Mouse (Mus musculus) MEL (cell line): Measurements from ENCODE around the gene Nr5a2. TPM values are rescaled to one million over a fixed set of nuclear protein-coding genes. Genes with fewer than 3 reads are reported as not detected.

Experiments used
- DNase-seq: peaks from one replicate; pipeline ENCODE4 v3.0.0; 2011; ENCODE audit warnings: low read depth, low spot score
- H3K27ac ChIP-seq: 2 replicates; pipeline ENCODE4 v1.5.1; 2012; ENCODE audit warnings: low read depth, mild to moderate bottlenecking, control low read depth, low read length, moderate library complexity; ENCODE audit not compliant: control insufficient read depth
- H3K27me3 ChIP-seq, 2 experiments: fragments of 150-350 bp in 1 of 2; sonication (generic) in 1 of 2; 2 replicates each; pipeline ENCODE4 v1.6.1; 2012; ENCODE audit warnings: low read length in 2 of 2, mild to moderate bottlenecking in 2 of 2, improper control_type of control experiment in 1 of 2, moderate library complexity in 1 of 2; ENCODE audit not compliant: insufficient read depth in 2 of 2, control insufficient read depth in 1 of 2
- H3K36me3 ChIP-seq, 2 experiments: 2 replicates each; pipeline ENCODE4 v1.6.1; 2012 to 2014; ENCODE audit warnings: low read length in 2 of 2, improper control_type of control experiment in 1 of 2, inconsistent platforms in 1 of 2, mild to moderate bottlenecking in 1 of 2; ENCODE audit not compliant: insufficient read depth in 2 of 2, control insufficient read depth in 1 of 2
- H3K4me1 ChIP-seq, 2 experiments: fragments of 150-350 bp in 1 of 2; sonication (generic) in 1 of 2; 2 replicates each; pipeline ENCODE4 v1.6.1; 2012; ENCODE audit warnings: low read length in 2 of 2, improper control_type of control experiment in 1 of 2, mild to moderate bottlenecking in 1 of 2; ENCODE audit not compliant: insufficient read depth in 2 of 2, control insufficient read depth in 1 of 2
- H3K4me3 ChIP-seq, 2 experiments: fragments of 150-350 bp in 1 of 2; sonication (generic) in 1 of 2; 2 replicates each; pipeline ENCODE4 v1.5.1; 2012; ENCODE audit warnings: low read depth in 2 of 2, low read length in 2 of 2, mild to moderate bottlenecking in 2 of 2, moderate library complexity in 2 of 2, control low read depth in 1 of 2, improper control_type of control experiment in 1 of 2; ENCODE audit not compliant: control insufficient read depth in 1 of 2, insufficient read depth in 1 of 2
- H3K79me2 ChIP-seq: 2 replicates; pipeline ENCODE4 v1.6.1; 2012; ENCODE audit warnings: mild to moderate bottlenecking, low read length, moderate library complexity; ENCODE audit not compliant: control insufficient read depth, poor library complexity, insufficient read depth
- H3K9ac ChIP-seq: 2 replicates; pipeline ENCODE4 v1.6.1; 2012; ENCODE audit warnings: low read depth, mild to moderate bottlenecking, control low read depth, low read length, moderate library complexity; ENCODE audit not compliant: control insufficient read depth, poor library complexity, severe bottlenecking
- H3K9me3 ChIP-seq: fragments of 150-350 bp; sonication (generic); replicated peaks from 2 replicates; pipeline ENCODE4 v1.6.1; 2012; ENCODE audit warnings: mild to moderate bottlenecking, low read length, improper control_type of control experiment, moderate library complexity; ENCODE audit not compliant: insufficient read depth
- BHLHE40 ChIP-seq: IDR thresholded peaks from 2 replicates; pipeline ENCODE4 v1.6.1; 2012; ENCODE audit warnings: low read depth, mild to moderate bottlenecking, inconsistent platforms, low read length, improper control_type of control experiment, borderline replicate concordance
- CHD2 ChIP-seq: IDR thresholded peaks from 2 replicates; pipeline ENCODE4 v1.6.1; 2011; ENCODE audit warnings: low read length, improper control_type of control experiment
- CTCF ChIP-seq, 3 experiments: IDR thresholded peaks in 2 of 3; conservative IDR thresholded peaks in 1 of 3; 2 replicates each; pipeline ENCODE4 v1.5.1; 2011 to 2012; ENCODE audit warnings: low read length in 3 of 3, low read depth in 2 of 3, mild to moderate bottlenecking in 2 of 3, improper control_type of control experiment in 1 of 3, inconsistent platforms in 1 of 3, mixed read lengths in 1 of 3, moderate library complexity in 1 of 3; ENCODE audit not compliant: control insufficient read depth in 1 of 3, insufficient read depth in 1 of 3, poor library complexity in 1 of 3, severe bottlenecking in 1 of 3
- E2F4 ChIP-seq: IDR thresholded peaks from 2 replicates; pipeline ENCODE4 v1.6.1; 2011; ENCODE audit warnings: low read depth, low read length, improper control_type of control experiment, borderline replicate concordance
- ETS1 ChIP-seq: IDR thresholded peaks from 2 replicates; pipeline ENCODE4 v1.6.1; 2012; ENCODE audit warnings: low read depth, mild to moderate bottlenecking, inconsistent platforms, low read length, improper control_type of control experiment, moderate library complexity
- GABPA ChIP-seq: IDR thresholded peaks from 2 replicates; pipeline ENCODE4 v1.6.1; 2012; ENCODE audit warnings: low read depth, mild to moderate bottlenecking, inconsistent platforms, low read length, improper control_type of control experiment, moderate library complexity
- GATA1 ChIP-seq: IDR thresholded peaks from 2 replicates; pipeline ENCODE4 v1.6.1; 2011; ENCODE audit warnings: low read depth, low read length, improper control_type of control experiment
- HCFC1 ChIP-seq: IDR thresholded peaks from 2 replicates; pipeline ENCODE4 v1.6.1; 2012; ENCODE audit warnings: low read depth, mild to moderate bottlenecking, inconsistent platforms, low read length, improper control_type of control experiment, moderate library complexity
- MAFK ChIP-seq: IDR thresholded peaks from 2 replicates; pipeline ENCODE4 v1.6.1; 2011; ENCODE audit warnings: low read depth, mild to moderate bottlenecking, low read length, improper control_type of control experiment, borderline replicate concordance
- MXI1 ChIP-seq: IDR thresholded peaks from 2 replicates; pipeline ENCODE4 v1.6.1; 2011; ENCODE audit warnings: mild to moderate bottlenecking, low read depth, low read length, improper control_type of control experiment
- MYB ChIP-seq: IDR thresholded peaks from 2 replicates; pipeline ENCODE4 v1.6.1; 2011; ENCODE audit warnings: mild to moderate bottlenecking, low read depth, low read length, improper control_type of control experiment
- MYC ChIP-seq: IDR thresholded peaks from 2 replicates; pipeline ENCODE4 v1.6.1; 2011; ENCODE audit warnings: low read depth, mild to moderate bottlenecking, low read length, improper control_type of control experiment, moderate library complexity
- NELFE ChIP-seq: IDR thresholded peaks from 2 replicates; pipeline ENCODE4 v1.6.1; 2011; ENCODE audit warnings: low read depth, low read length, improper control_type of control experiment
- NRF1 ChIP-seq: IDR thresholded peaks from 2 replicates; pipeline ENCODE4 v1.6.1; 2014; ENCODE audit warnings: low read depth, mild to moderate bottlenecking, inconsistent platforms, low read length, improper control_type of control experiment, moderate library complexity; ENCODE audit not compliant: poor library complexity, insufficient read depth, severe bottlenecking
- POLR2AphosphoS2 ChIP-seq: IDR thresholded peaks from 2 replicates; pipeline ENCODE4 v1.6.1; 2011; ENCODE audit warnings: low read length, improper control_type of control experiment
- POLR2AphosphoS5 ChIP-seq: IDR thresholded peaks from 2 replicates; pipeline ENCODE4 v1.6.1; 2012; ENCODE audit warnings: low read depth, borderline replicate concordance, mild to moderate bottlenecking, inconsistent platforms, low read length, moderate library complexity, mixed read lengths
- RCOR1 ChIP-seq: IDR thresholded peaks from 2 replicates; pipeline ENCODE4 v1.6.1; 2012; ENCODE audit warnings: low read depth, mild to moderate bottlenecking, inconsistent platforms, low read length, improper control_type of control experiment
- SIN3A ChIP-seq: IDR thresholded peaks from 2 replicates; pipeline ENCODE4 v1.6.1; 2012; ENCODE audit warnings: low read length, improper control_type of control experiment, inconsistent platforms
- TAL1 ChIP-seq: IDR thresholded peaks from 2 replicates; pipeline ENCODE4 v1.6.1; 2012; ENCODE audit warnings: mild to moderate bottlenecking, inconsistent platforms, low read length, moderate library complexity, mixed read lengths
- TBP ChIP-seq: IDR thresholded peaks from 2 replicates; pipeline ENCODE4 v1.8.0; 2011; ENCODE audit warnings: low read depth, low read length, improper control_type of control experiment
- TCF12 ChIP-seq: IDR thresholded peaks from 2 replicates; pipeline ENCODE4 v1.6.1; 2014; ENCODE audit warnings: low read depth, mild to moderate bottlenecking, inconsistent platforms, low read length, improper control_type of control experiment, moderate library complexity
- UBTF ChIP-seq: IDR thresholded peaks from 2 replicates; pipeline ENCODE4 v1.6.1; 2012; ENCODE audit warnings: low read depth, mild to moderate bottlenecking, inconsistent platforms, low read length, improper control_type of control experiment, moderate library complexity, borderline replicate concordance; ENCODE audit not compliant: insufficient read depth
- USF1 ChIP-seq: IDR thresholded peaks from 2 replicates; pipeline ENCODE4 v1.6.1; 2014; ENCODE audit warnings: low read depth, mild to moderate bottlenecking, inconsistent platforms, low read length, improper control_type of control experiment, moderate library complexity
- ZKSCAN1 ChIP-seq: IDR thresholded peaks from 2 replicates; pipeline ENCODE4 v1.6.1; 2012; ENCODE audit warnings: low read depth, mild to moderate bottlenecking, inconsistent platforms, low read length, improper control_type of control experiment, moderate library complexity
- ZNF384 ChIP-seq: IDR thresholded peaks from 2 replicates; pipeline ENCODE4 v1.6.1; 2012; ENCODE audit warnings: low read depth, mild to moderate bottlenecking, inconsistent platforms, low read length, improper control_type of control experiment
- polyA plus RNA-seq, 2 experiments: library from polyadenylated mRNA; stranded (reverse) in 1 of 2; unstranded in 1 of 2; fragments of >175 nt in 1 of 2; fragments of >200 nt in 1 of 2; gene quantifications; 2 replicates each; pipeline versions ENCODE4 v1.2.1 to v1.2.4; 2012; ENCODE audit warnings: low replicate concordance in 2 of 2, low read depth in 1 of 2; ENCODE audit not compliant: insufficient read length in 2 of 2, insufficient read depth in 1 of 2, missing spikeins in 1 of 2
- total RNA-seq: library from RNA; depleted of rRNA; stranded (reverse); fragments of 300-350 nt; gene quantifications from 2 replicates; pipeline ENCODE4 v1.2.3, GENCODE M21; 2012

Nr5a2 gene
- total and polyA plus RNA-seq, 3 experiments: 0.03 to 0.39 TPM; not detected in 1

- Histone ChIP-seq H3K9me3 (no peaks in the 10 kb centered on the region), H3K4me1 (no peaks in the 10 kb centered on the region), H3K79me2 (no peaks in the 10 kb centered on the region), H3K36me3 (no peaks in the 10 kb centered on the region), H3K9ac (no peak overlapping the region), H3K27ac (no peak overlapping the region), H3K4me3 (no peak overlapping the region), H3K27me3 (no peaks in the 10 kb centered on the region)
- TF ChIP-seq MAFK (no peak), MXI1 (no peak), TCF12 (no peak), GATA1 (no peak)
- DNase-seq: no peak
Observed at GRCm38 (mm10) chr1:136915438-136915837, 44.8 kb downstream of the Nr5a2 start.

- H3K4me3 ChIP-seq: no peak overlapping the region
- H3K4me1 ChIP-seq: no peaks in the 10 kb centered on the region
- no peaks in the 10 kb centered on the region for H3K79me2 ChIP-seq
- no peak overlapping the region for H3K27ac ChIP-seq
- no peak overlapping the region for H3K9ac ChIP-seq
- H3K27me3 ChIP-seq: no peaks in the 10 kb centered on the region
- H3K36me3 ChIP-seq: no peaks in the 10 kb centered on the region
- TF ChIP-seq GABPA: no peak
- no peak for TF ChIP-seq TAL1
- no peak for TF ChIP-seq HCFC1
- TF ChIP-seq NELFE: no peak
- no peak for TF ChIP-seq MYC
- TF ChIP-seq UBTF: no peak
- TF ChIP-seq USF1: no peak
- TF ChIP-seq MYB: no peak
- H3K9me3 ChIP-seq: no peaks in the 10 kb centered on the region
- no peak for DNase-seq
Observed at GRCm38 (mm10) chr1:136911996-136912395, 48.3 kb downstream of the Nr5a2 start.

GRCm38 (mm10) chr1:136911594-136911860, 48.7 kb downstream of the Nr5a2 start:
- no peak overlapping the region for H3K27ac ChIP-seq
- no peak overlapping the region for H3K9ac ChIP-seq
- no peaks in the 10 kb centered on the region for H3K4me1 ChIP-seq
- no peaks in the 10 kb centered on the region for H3K36me3 ChIP-seq
- no peaks in the 10 kb centered on the region for H3K79me2 ChIP-seq
- no peak overlapping the region for H3K4me3 ChIP-seq
- H3K9me3 ChIP-seq: no peaks in the 10 kb centered on the region
- TF ChIP-seq ZKSCAN1: no peak
- no peak for TF ChIP-seq POLR2AphosphoS5
- no peak for TF ChIP-seq HCFC1
- no peak for TF ChIP-seq BHLHE40
- no peak for TF ChIP-seq ETS1
- TF ChIP-seq MXI1: no peak
- no peak for TF ChIP-seq MYB
- TF ChIP-seq NRF1: no peak
- no peak for TF ChIP-seq POLR2AphosphoS2
- TF ChIP-seq TBP: no peak
- TF ChIP-seq ZNF384: no peak
- TF ChIP-seq USF1: no peak
- no peak for TF ChIP-seq SIN3A
- TF ChIP-seq CHD2: no peak
- TF ChIP-seq E2F4: no peak
- no peak for TF ChIP-seq RCOR1
- no peak for TF ChIP-seq UBTF
- TF ChIP-seq CTCF (IDR thresholded peaks at IDR 0.05 in 2 of 3, conservative IDR thresholded peaks at IDR 0.05 in 1 of 3; ENCODE audit: control insufficient read depth in 1 of 3, insufficient read depth in 1 of 3, low read depth in 2 of 3, low read length in 3 of 3, poor library complexity in 1 of 3, severe bottlenecking in 1 of 3): no peak
- H3K27me3 ChIP-seq: no peaks in the 10 kb centered on the region
- DNase-seq: no peak
